Mouse (Mus musculus) hindbrain, embryonic 10.5 days (tissue): ENCODE results near the gene Ash1l. TPM values are rescaled to one million over a fixed set of nuclear protein-coding genes. Genes with fewer than 3 reads are reported as not detected.

Source experiments
- DNase-seq: peaks from one replicate; pipeline ENCODE4 v3.0.0-alpha.2; 2017; ENCODE audit warnings: low spot score
- H3K27ac ChIP-seq: fragments of 300-500 bp; sonication (generic); 2 replicates; pipeline ENCODE4 v1.5.1; 2016; ENCODE audit warnings: mild to moderate bottlenecking, moderate library complexity
- H3K27me3 ChIP-seq: fragments of 300-500 bp; sonication (generic); 2 replicates; pipeline ENCODE4 v1.6.1; 2016; ENCODE audit warnings: mild to moderate bottlenecking; ENCODE audit not compliant: poor library complexity, insufficient read depth, severe bottlenecking
- H3K36me3 ChIP-seq: fragments of 300-500 bp; sonication (generic); 2 replicates; pipeline ENCODE4 v1.6.1; 2016; ENCODE audit warnings: mild to moderate bottlenecking, moderate library complexity
- H3K4me1 ChIP-seq: fragments of 300-500 bp; sonication (generic); replicated peaks from 2 replicates; pipeline ENCODE4 v1.6.1; 2016; ENCODE audit warnings: mild to moderate bottlenecking
- H3K4me3 ChIP-seq: fragments of 300-500 bp; sonication (generic); 2 replicates; pipeline ENCODE4 v1.5.1; 2016; ENCODE audit warnings: mild to moderate bottlenecking, moderate library complexity
- H3K9me3 ChIP-seq: fragments of 300-500 bp; sonication (generic); 2 replicates; pipeline ENCODE4 v1.6.1; 2016; ENCODE audit warnings: mild to moderate bottlenecking, moderate library complexity
- WGBS: fragments of 180-500 bp; shearing (Covaris S2); methylation state at CpG from one replicate; pipeline ENCODE4 v1.1.7; 2016; 5-methylcytosine and 5-hydroxymethylcytosine counted together
- polyA plus RNA-seq: library from polyadenylated mRNA; unstranded; fragments of >200 nt; fragmentation: Nextera tagmentation; extraction: Ambion mirVana; gene quantifications from 2 replicates; pipeline ENCODE4 v1.2.1, GENCODE M21; 2016

The Ash1l gene
- polyA plus RNA-seq, 1 experiment from 2014 or later = 12.3 TPM

- Histone ChIP-seq H3K36me3 (peaks cover 39% of the 10 kb centered on the region), H3K4me1 (peaks cover 55% of the 10 kb centered on the region), H3K27ac (no peak overlapping the region), H3K9me3 (no peaks in the 10 kb centered on the region), H3K27me3 (peaks cover 55% of the 10 kb centered on the region), H3K4me3 (peak overlapping the region; percentile 74; the same call in 1 of the 2 replicates)
- DNase-seq = no peak
- WGBS = 65% methylated on average over 14 of the region's 14 CpGs
These were observed 138.6 kb downstream of the Ash1l start for GRCm38 (mm10) chr3:89088974-89089373.

- Histone ChIP-seq H3K9me3 (no peaks in the 10 kb centered on the region), H3K27me3 (peaks cover 65% of the 10 kb centered on the region), H3K4me1 (peaks cover 55% of the 10 kb centered on the region), H3K36me3 (peaks cover 39% of the 10 kb centered on the region), H3K27ac (peak overlapping the region; percentile 89), H3K4me3 (peak overlapping the region; percentile 74)
- under 1% methylated on average over 40 of the region's 40 CpGs for WGBS
- peak; percentile 81 for DNase-seq
These were observed 139.6 kb downstream of the Ash1l start for GRCm38 (mm10) chr3:89089882-89090591.

GRCm38 (mm10) chr3:89090694-89091655, 140.6 kb downstream of the Ash1l start:
- Histone ChIP-seq H3K27me3 (peaks cover 65% of the 10 kb centered on the region), H3K4me1 (peaks cover 55% of the 10 kb centered on the region), H3K9me3 (no peaks in the 10 kb centered on the region), H3K36me3 (peaks cover 46% of the 10 kb centered on the region), H3K27ac (peak overlapping the region; percentile 89), H3K4me3 (peak overlapping the region; percentile 74)
- under 1% methylated on average over 73 of the region's 74 CpGs for WGBS
- peak; percentile 87 for DNase-seq

- DNase-seq = peak; percentile 24
- Histone ChIP-seq H3K4me1 (peaks cover 55% of the 10 kb centered on the region), H3K9me3 (no peaks in the 10 kb centered on the region), H3K27ac (peak overlapping the region; percentile 89), H3K36me3 (peaks cover 48% of the 10 kb centered on the region), H3K4me3 (peak overlapping the region; percentile 74), H3K27me3 (peaks cover 65% of the 10 kb centered on the region)
- WGBS = 8% methylated on average over 20 of the region's 20 CpGs
These were observed 141.5 kb downstream of the Ash1l start for GRCm38 (mm10) chr3:89091811-89092508.

GRCm38 (mm10) chr3:89092509-89093090, 142.2 kb downstream of the Ash1l start:
- 15% methylated on average over 11 of the region's 11 CpGs for WGBS
- peaks cover 53% of the 10 kb centered on the region for H3K36me3 ChIP-seq
- H3K4me1 ChIP-seq = peaks cover 53% of the 10 kb centered on the region
- H3K27ac ChIP-seq = peak overlapping the region; percentile 79
- H3K27me3 ChIP-seq = peaks cover 64% of the 10 kb centered on the region
- peak overlapping the region; percentile 74 for H3K4me3 ChIP-seq
- no peaks in the 10 kb centered on the region for H3K9me3 ChIP-seq
- no peak for DNase-seq

- no peaks in the 10 kb centered on the region for H3K9me3 ChIP-seq
- peaks cover 47% of the 10 kb centered on the region for H3K4me1 ChIP-seq
- peak within 1 kb of the TSS; percentile 79 for H3K27ac ChIP-seq
- peaks cover 58% of the 10 kb centered on the region for H3K27me3 ChIP-seq
- peak within 1 kb of the TSS; percentile 74 for H3K4me3 ChIP-seq
- WGBS = 2% methylated on average over 18 of the region's 18 CpGs
- peak; percentile 83 for DNase-seq
- H3K36me3 ChIP-seq = peaks cover 53% of the 10 kb centered on the region
These were observed 142.8 kb downstream of the Ash1l start, which contains the start of gene Rusc1 for GRCm38 (mm10) chr3:89093175-89093574. TSS of gene Rusc1 (minus strand) at chr3:89093311.

- no peak for DNase-seq
- Histone ChIP-seq H3K4me1 (peaks cover 49% of the 10 kb centered on the region), H3K27ac (no peak overlapping the region), H3K27me3 (peaks cover 50% of the 10 kb centered on the region), H3K36me3 (peaks cover 55% of the 10 kb centered on the region), H3K4me3 (no peak overlapping the region), H3K9me3 (no peaks in the 10 kb centered on the region)
- WGBS = 89% methylated on average over 10 of the region's 10 CpGs
These were observed 143.6 kb downstream of the Ash1l start for GRCm38 (mm10) chr3:89094021-89094420.

GRCm38 (mm10) chr3:89100811-89101210, 150.4 kb downstream of the Ash1l start, which contains the start of gene Gm43738:
TSS of gene Gm43738 (minus strand) at chr3:89101099.
- DNase-seq = no peak
- 58% methylated on average over 7 of the region's 7 CpGs for WGBS

GRCm38 (mm10) chr3:89101459-89101811, 151.0 kb downstream of the Ash1l start:
- H3K9me3 ChIP-seq = no peaks in the 10 kb centered on the region
- WGBS = under 1% methylated on average over 19 of the region's 19 CpGs
- peak overlapping the region; percentile 88 for H3K4me3 ChIP-seq
- peaks cover 40% of the 10 kb centered on the region for H3K36me3 ChIP-seq
- H3K4me1 ChIP-seq = peaks cover 41% of the 10 kb centered on the region
- peak overlapping the region; percentile 91 for H3K27ac ChIP-seq
- no peak for DNase-seq
- H3K27me3 ChIP-seq = no peaks in the 10 kb centered on the region

More at GRCm38 (mm10) chr3:89100811-89101210, 150.4 kb downstream of the Ash1l start, which contains the start of gene Gm43738:
- peaks cover 41% of the 10 kb centered on the region for H3K4me1 ChIP-seq
- peaks cover 47% of the 10 kb centered on the region for H3K36me3 ChIP-seq
- peak within 1 kb of the TSS; percentile 91 for H3K27ac ChIP-seq
- H3K4me3 ChIP-seq = peak within 1 kb of the TSS; percentile 88
- H3K27me3 ChIP-seq = no peaks in the 10 kb centered on the region
- H3K9me3 ChIP-seq = no peaks in the 10 kb centered on the region

GRCm38 (mm10) chr3:89101812-89102494, 151.5 kb downstream of the Ash1l start, which contains the start of gene Fdps:
TSS of gene Fdps (minus strand) at chr3:89101959.
- peak within 1 kb of the TSS; percentile 88 for H3K4me3 ChIP-seq
- H3K36me3 ChIP-seq = peaks cover 35% of the 10 kb centered on the region
- peaks cover 41% of the 10 kb centered on the region for H3K4me1 ChIP-seq
- H3K27me3 ChIP-seq = no peaks in the 10 kb centered on the region
- under 1% methylated on average over 26 of the region's 26 CpGs for WGBS
- peak within 1 kb of the TSS; percentile 91 for H3K27ac ChIP-seq
- peak; percentile 95 for DNase-seq
- no peaks in the 10 kb centered on the region for H3K9me3 ChIP-seq

- H3K27me3 ChIP-seq = no peaks in the 10 kb centered on the region
- H3K4me1 ChIP-seq = peaks cover 41% of the 10 kb centered on the region
- no peak for DNase-seq
- peak overlapping the region; percentile 88 for H3K4me3 ChIP-seq
- H3K27ac ChIP-seq = peak overlapping the region; percentile 91
- WGBS = 69% methylated on average over 12 of the region's 12 CpGs
- H3K9me3 ChIP-seq = no peaks in the 10 kb centered on the region
- peaks cover 28% of the 10 kb centered on the region for H3K36me3 ChIP-seq
These were observed 152.3 kb downstream of the Ash1l start for GRCm38 (mm10) chr3:89102495-89103290.
